Mouse (Mus musculus) C2C12 (cell line): ENCODE measurements around the gene Coro6.

Experiments
- CTCF ChIP-seq: IDR thresholded peaks from one replicate; pipeline ENCODE4 v1.5.1; 2011; ENCODE audit not compliant: control insufficient read depth, insufficient read depth, insufficient read length
- MAX ChIP-seq: IDR thresholded peaks from one replicate; pipeline ENCODE4 v1.6.1; 2011; ENCODE audit warnings: mild to moderate bottlenecking, control low read depth
- MYOD1 ChIP-seq: IDR thresholded peaks from one replicate; pipeline ENCODE4 v1.6.1; 2011; ENCODE audit warnings: low read depth; ENCODE audit not compliant: control insufficient read depth, insufficient read length
- USF1 ChIP-seq: IDR thresholded peaks from one replicate; pipeline ENCODE4 v1.6.1; 2011; ENCODE audit warnings: low read depth, mild to moderate bottlenecking, control low read depth, moderate library complexity

GRCm38 (mm10) chr11:77465111-77465510 is 2.9 kb downstream of the Coro6 start:
- TF ChIP-seq CTCF: no peak
- TF ChIP-seq MYOD1: no peak
- no peak for TF ChIP-seq USF1
- TF ChIP-seq MAX: no peak
